Mouse (Mus musculus): Measurements from ENCODE around the gene Snap91.

The Snap91 gene

GRCm38 (mm10) chr9:86742959-86743911 lies 137.2 kb downstream of the Snap91 start, which contains the start of gene Prss35:
TSS of gene Prss35 (plus strand) at chr9:86743649.
- no peak for DNase-seq

GRCm38 (mm10) chr9:86739971-86740370 lies 140.5 kb downstream of the Snap91 start:
- DNase-seq, result no peak

- DNase-seq, result no peak
Observed at GRCm38 (mm10) chr9:86738801-86739200, 141.7 kb downstream of the Snap91 start.

- no peak for DNase-seq
Observed at GRCm38 (mm10) chr9:86738067-86738466, 142.4 kb downstream of the Snap91 start.

- no peak for DNase-seq
Observed at GRCm38 (mm10) chr9:86736991-86737390, 143.5 kb downstream of the Snap91 start.

GRCm38 (mm10) chr9:86734795-86735194 lies 145.7 kb downstream of the Snap91 start:
- no peak for DNase-seq

GRCm38 (mm10) chr9:86734357-86734756 lies 146.1 kb downstream of the Snap91 start:
- DNase-seq, result no peak

GRCm38 (mm10) chr9:86729811-86730210 lies 150.6 kb downstream of the Snap91 start:
- DNase-seq, result no peak

- DNase-seq, result no peak
Observed at GRCm38 (mm10) chr9:86729084-86729483, 151.4 kb downstream of the Snap91 start.

GRCm38 (mm10) chr9:86728214-86728814 lies 152.1 kb downstream of the Snap91 start:
- DNase-seq, result no peak

GRCm38 (mm10) chr9:86726381-86726720 lies 154.1 kb downstream of the Snap91 start:
- DNase-seq, result no peak

GRCm38 (mm10) chr9:86725604-86726380 lies 154.7 kb downstream of the Snap91 start:
- DNase-seq, result no peak

- DNase-seq, result no peak
Observed at GRCm38 (mm10) chr9:86725066-86725465, 155.4 kb downstream of the Snap91 start.

GRCm38 (mm10) chr9:86720794-86721193 lies 159.7 kb downstream of the Snap91 start:
- no peak for DNase-seq

- no peak for DNase-seq
Observed at GRCm38 (mm10) chr9:86720227-86720626, 160.2 kb downstream of the Snap91 start.

- DNase-seq, result no peak
Observed at GRCm38 (mm10) chr9:86717119-86717518, 163.3 kb downstream of the Snap91 start.

- no peak for DNase-seq
Observed at GRCm38 (mm10) chr9:86716540-86716939, 163.9 kb downstream of the Snap91 start.
